Mouse (Mus musculus) left cerebral cortex, adult 8-10 months (tissue): ENCODE measurements around the gene Fads6. TPM values are rescaled to one million over a fixed set of nuclear protein-coding genes. Genes with fewer than 3 reads are reported as not detected.

ENCODE experiments used
- DNase-seq, 2 experiments: peaks; one replicate each; pipeline ENCODE4 v3.0.0; 2022; ENCODE audit warnings: low spot score in 2 of 2
- total RNA-seq, 4 experiments: library from RNA; stranded (reverse); gene quantifications; 2 replicates each; pipeline ENCODE4 v1.2.4; 2022

The Fads6 gene
- 10 to 100 TPM; 18.4 to 21.9 (median 20.2) TPM for total RNA-seq

DNA sequence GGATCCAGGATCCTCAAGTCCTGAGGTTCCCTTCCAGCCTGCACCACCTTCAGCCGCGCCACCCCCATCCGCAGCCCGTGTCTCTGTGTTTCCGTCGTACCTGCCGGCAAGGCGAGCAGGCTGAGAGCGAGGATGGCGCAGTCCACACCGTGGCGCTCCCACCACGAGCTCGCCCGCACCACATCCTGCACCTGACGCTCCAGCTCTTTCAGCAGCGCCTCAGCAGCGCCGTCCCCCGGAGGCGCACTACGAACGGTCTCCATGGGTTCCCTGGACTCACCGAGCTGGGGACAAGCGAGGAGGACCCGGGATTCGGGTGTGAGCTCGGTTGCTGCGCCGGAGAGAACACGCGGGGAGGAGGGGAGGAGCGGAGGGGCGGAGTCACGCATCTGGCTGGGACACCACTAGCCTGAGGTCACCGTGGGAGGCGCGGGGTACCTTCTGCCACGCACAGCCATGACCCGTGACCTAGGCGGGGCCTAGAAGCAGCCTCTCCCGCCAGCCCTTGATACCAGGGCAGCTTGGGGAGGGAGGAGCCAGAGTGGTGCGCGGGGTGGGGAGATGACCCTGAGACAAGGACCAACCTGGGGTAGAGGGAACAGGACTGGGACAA, at the start of gene Fads6:
Gene Fads6, minus strand, starts transcription at position 450 of the 613 bp plus-strand sequence.
- peak; percentile 64 to 85 for DNase-seq

DNA sequence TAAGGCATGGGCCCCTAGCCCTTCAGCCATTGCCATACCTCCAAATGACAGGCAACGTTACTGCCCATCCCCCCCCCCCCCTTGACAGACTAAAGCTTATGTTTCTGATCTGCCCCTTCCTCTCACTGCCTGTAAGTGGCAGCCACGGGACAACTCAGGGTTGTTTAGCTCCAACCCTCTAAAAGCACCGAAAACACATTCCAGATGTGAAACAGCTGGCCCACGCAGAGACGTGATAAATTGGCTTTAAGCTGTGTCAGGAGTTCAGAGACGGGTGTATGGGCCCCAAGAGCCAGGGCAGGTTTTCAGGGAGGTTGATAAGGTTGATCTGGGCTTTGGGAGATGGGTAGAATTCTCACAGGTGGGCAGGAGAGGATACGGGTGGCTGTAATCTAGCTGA, 48.1 kb upstream of the Fads6 start:
- no peak for DNase-seq

DNA sequence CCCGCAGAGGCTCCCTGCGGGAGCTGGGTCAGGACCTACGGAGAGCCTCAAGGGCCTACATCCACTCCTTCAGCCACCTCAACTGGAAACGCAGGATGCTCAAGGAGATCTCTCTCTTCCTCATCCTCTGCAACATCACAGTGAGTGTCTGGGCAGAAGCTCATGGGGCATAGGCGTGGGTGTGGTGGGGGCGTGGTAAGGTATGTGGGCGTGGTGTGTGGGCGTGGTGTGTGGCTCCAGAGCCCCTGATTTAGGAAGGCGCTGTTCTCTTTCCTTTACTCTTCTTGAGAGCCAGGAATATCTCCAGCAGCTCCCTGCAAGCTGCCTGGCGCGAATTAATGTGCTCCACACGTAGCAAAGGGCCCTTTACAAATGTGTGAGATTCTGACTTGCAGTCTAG, 47.5 kb upstream of the Fads6 start:
- DNase-seq = no peak

DNA sequence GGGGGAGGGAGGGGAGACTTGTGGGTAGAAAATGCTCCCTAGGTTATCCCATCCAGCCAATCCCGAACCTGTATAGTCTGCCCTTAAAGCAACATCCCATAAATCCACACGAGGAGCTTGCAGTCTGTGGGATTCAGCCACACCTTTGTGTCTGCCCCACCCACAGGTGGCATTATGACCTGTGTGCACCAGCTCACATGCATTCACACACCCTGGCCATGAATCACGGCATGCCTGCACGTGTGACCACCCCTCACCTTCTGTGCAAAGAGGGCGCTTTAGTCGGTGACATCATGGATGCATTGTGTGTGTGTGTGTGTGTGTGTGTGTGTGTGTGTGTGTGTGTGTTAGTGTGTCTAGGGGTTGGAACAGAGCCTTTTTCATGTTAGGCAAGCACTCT, 44.4 kb upstream of the Fads6 start:
- no peak for DNase-seq

DNA sequence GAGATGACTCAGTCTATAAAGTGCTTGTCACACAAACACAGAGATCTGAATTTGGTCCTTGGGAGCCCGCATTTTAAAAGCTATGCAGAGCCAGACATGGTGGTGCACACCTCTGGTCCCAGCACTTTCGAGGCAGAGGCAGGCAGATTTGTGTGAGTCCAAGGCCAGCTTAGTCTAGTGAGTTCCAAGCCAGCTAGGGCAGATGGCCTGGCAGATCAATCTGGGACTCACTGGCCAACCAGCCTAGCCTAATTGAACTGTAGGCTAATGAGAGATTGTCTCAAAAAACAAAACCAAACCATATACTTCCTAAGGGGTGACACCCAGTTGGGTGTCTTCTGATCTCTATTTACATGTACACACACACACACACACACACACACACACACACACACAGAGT, 43.8 kb upstream of the Fads6 start:
- DNase-seq = no peak

DNA sequence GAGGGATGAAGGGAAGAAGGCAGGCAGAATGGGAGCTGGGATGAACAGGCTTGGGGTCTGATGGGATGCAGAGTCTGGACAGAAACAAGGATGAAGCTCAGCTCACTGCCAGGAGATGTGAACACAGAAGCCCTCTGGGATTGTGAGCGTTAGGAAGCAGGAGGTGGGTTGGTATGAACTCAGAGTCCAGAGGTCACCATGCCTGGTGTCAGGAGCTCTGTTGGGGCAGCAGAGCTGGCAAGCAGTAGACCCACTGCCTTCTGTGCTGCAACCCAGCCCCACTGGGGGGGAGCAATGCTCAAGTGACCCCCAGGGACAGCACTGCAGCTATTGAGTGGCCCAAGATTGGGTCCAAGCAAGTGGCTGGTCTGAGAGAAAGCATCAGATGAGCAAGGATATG, 40.4 kb upstream of the Fads6 start:
- DNase-seq = no peak

DNA sequence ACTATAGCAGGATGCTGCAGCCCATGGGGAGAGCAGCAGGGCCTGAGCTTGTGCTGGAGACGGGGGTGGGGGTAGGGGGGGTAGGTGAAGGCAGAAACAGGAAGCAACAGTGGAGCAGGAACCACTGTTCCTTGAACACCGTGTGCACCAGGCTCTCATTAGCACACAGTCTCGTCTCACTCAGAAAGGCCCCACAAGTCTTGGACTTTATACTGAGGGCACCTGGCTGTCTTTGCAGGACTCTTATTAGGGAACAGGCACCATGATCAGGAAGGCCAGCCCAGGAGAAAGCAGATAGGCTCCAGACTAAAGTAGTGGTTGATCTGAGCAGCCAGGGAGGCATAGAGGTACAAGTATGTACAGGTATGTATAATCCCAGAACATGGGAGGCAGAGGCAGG, 39.9 kb upstream of the Fads6 start:
- DNase-seq = no peak

DNA sequence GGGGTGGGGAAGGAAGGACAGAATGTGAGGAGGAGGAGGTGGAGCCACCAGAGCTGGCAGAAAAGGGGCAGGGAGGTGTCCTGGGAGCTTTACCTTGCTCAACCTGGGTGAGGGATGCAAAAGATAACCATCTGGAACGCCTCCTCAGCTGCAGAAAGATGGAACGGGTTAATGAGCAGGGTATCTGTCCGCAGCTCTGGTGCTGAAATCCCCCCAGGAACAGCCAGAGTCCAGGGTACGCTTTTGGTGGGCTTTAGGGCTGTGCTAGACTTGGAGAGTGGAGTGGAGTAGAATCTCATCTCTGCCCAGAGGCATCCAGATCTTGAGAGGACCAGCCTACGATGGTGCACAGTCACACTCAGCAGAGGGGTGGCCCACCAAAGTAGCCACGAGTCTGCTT, 38.7 kb upstream of the Fads6 start:
- no peak for DNase-seq

DNA sequence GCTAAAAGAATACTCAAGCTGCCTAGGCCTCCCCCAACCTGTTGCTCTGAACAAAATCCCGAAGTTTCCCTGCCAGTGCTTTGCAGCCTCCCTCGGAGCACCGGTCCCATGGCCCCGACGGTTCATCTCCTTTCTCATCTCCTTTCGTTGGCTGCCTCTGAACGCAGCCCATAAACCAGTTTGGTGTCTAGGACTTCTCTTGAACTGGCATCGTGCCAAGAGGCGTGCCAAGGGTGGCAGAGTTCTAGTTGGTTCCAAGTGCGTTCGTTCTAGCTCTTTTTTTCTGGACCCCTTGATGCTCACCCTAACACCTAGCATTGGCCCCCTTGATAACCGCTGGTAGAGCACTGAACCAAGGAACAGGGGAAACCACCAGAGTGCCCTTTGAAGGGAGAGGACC, 37.8 kb upstream of the Fads6 start:
- DNase-seq = no peak

DNA sequence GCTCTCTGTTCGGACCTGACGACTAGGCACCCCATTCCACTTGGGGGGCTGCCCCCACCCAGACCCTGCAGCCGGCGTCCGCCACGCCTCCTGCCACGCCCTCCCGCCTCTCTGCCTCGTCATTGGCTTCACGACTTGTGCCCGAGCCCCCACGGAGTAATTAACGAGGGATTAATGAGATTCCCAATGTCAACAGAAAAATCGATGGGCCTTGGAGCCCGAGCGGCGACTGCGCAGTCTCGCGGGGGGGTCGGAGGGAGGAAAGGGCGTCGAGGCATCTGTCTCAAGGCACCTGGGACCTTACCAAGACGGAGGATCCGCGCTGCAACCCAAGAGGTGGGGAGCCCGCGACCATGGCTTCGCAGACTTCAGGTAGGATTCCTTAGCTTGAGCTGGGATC, 37.1 kb upstream of the Fads6 start, which contains the start of gene Otop3:
Gene Otop3, plus strand, starts transcription at position 201 of the 400 bp plus-strand sequence.
- DNase-seq = no peak

DNA sequence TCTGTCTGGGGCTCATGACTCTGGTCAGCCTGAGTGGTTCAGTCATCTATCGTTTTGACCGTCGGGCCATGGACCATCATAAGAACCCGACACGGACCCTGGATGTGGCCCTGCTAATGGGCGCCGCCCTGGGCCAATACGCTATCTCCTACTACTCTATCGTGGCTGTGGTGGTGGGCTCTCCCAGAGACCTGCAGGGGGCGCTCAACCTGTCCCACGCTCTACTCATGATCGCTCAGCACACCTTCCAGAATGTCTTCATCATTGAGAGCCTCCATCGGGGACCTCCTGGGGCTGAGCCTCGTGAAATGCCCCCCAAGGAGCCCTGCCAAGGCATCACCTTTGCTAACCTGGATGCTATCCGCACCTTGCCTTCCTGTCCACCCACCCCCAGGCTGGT, 31.9 kb upstream of the Fads6 start:
- DNase-seq = no peak

DNA sequence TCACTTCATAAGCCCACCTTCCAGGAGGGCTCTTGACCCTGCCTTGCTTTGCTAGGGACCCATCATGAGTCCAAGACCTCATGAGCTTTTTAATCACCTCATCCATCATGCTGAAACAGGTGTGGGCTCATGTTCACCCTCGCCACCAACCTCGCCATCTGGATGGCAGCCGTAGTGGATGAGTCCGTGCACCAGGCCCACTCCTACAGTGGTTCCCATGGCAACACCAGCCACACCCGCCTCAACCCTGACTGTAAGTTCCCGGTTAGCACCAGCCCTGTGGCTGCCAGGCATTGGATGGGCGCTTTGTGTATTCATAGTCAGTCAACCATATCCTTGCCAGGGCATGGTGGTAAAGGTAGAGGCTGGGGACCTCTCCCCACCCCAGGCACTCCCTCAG, 29.3 kb upstream of the Fads6 start:
- peak in 1 of 2 experiments; percentile 69 for DNase-seq

DNA sequence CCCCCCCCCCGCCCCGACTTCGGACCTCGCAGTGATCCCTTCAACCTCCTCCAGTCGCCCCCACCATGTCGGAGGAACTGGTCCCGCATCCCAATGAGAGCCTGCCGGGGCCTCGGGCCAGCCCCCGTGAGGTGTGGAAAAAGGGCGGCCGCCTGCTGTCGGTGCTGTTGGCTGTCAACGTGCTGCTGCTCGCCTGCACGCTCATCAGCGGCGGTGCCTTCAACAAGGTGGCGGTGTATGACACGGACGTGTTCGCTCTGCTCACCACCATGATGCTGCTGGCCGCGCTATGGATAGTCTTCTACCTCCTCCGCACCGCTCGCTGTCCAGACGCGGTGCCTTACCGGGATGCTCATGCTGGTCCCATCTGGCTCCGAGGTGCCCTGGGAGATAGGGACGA, 25.9 kb upstream of the Fads6 start:
- DNase-seq = no peak

DNA sequence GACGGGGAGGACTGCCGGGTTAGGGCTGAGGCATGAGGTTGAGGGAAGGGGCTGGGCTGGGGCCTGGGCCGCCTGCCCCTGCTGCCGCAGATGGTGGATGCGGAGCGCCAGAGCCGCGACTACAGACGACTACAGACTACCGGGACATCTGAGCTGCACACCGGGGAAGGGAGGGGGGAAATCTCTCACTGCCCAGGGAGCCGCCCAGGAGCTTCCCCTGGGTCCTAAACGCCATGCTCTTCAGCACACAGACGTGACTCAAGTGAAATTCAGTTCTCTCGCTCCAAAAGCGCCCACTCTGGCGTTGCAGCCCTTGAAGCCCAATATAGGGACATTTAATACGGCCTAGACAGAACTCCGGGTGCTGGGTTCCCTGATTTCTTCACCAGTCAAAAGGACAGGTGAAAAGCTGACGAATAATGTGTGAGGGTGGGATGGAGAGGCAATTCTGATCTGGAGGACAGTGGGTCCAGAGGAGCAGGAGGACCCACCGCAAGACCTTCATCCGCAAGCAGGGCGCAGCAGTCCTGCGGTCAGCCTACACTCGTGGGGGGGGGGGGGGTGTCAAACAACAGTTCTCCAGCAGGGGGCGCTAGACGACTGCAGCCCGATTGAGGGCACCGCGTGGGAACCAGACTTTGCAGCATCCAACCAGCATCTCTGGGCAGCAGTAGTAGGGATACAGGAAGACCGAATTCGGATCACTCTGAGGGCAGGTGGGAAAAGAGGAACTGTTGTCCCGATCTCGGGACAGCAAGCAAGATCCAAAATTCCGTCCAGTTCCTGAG, 24.6 kb upstream of the Fads6 start, which contains the start of gene Ush1g:
Gene Ush1g, minus strand, starts transcription at position 136 of the 788 bp plus-strand sequence.
- no peak for DNase-seq

DNA sequence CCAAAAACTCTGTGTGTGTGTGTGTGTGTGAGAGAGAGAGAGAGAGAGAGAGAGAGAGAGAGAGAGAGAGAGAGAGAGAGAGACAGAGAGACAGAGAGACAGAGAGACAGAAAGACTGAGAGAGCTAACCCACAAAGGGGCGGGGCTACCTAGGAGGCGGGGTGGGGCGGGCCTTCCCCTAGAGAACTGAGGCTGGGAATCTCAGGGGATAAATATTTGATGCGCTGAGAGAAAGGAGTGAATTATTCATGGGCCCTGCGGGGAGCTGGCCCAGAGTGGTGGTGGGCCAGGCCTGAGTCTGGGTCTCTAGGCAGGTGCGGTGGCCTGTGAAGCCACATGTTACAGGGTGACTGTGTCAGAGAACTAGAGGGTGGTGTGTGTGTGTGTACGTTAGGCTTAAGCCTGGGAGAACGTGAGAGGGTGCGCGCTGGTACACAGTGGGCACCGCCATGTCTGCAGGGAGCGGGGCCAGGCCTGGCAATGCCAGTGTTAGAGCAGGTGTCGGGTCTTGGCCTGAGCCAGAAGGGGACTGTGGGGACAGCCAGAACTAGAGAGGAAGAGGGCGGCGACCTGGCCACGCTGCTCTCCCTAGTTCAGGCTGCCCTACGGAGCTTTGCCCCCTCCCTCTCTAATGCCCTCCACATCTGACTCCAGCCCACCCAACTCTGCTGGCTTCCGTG, 22.4 kb upstream of the Fads6 start:
- DNase-seq = no peak

DNA sequence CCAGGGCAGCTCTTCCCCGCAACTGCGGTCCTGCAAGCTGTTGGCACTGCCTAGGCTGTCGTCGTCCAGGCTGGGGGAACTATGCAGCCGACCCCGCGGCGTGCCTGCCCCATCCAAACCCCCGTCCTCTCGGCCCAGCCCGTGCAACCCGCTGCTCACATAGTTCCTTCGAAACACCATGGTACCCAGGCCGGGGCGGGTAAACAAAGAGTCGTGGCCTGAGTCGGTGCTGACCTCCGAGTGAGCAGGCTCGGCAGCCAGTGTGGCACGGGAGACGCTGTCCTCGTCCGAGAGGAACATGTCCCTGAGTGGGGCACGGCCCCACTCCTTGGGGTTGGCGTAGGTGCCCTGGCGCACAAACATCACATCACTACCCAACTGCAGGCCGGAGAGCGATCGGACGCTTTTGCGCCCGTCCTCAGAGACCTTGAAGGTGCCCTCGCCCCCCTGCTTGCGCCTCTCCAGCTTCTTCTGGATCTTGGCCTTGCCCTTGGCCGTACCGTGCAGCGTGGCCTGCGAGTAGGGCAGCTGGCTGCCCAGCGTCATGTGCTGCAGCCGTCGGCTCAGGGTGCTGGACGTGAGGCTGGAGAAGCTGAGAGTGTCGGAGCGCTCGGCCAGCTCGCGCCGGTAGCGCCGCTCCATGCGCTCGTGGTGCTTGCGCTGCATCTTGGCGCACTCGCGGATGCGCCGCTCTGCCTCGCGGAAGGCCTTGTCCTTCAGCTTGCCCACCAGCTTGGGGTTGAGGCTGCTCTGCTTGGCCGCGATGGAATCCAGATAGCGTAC, 21.0 kb upstream of the Fads6 start:
- DNase-seq = no peak

DNA sequence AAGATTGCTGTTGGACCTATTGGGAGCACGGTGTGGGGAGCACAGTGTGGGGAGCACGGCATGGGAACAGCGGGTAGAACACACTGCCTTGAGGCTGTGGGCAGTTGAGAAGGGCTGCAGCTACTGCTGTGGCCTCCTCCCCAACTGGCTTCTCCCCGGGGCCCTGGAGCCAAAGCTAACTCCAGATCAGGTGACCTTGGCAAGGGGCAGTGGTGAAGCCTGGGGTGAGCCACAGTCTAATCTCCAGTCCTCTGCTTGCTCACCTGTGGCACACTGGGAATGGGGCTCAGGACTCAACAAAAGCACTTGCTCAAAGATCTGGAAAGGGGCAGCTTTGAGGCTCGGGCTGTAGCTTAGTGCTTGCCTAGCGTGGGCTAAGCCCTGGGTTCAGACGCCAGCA, 19.7 kb upstream of the Fads6 start:
- DNase-seq = no peak

DNA sequence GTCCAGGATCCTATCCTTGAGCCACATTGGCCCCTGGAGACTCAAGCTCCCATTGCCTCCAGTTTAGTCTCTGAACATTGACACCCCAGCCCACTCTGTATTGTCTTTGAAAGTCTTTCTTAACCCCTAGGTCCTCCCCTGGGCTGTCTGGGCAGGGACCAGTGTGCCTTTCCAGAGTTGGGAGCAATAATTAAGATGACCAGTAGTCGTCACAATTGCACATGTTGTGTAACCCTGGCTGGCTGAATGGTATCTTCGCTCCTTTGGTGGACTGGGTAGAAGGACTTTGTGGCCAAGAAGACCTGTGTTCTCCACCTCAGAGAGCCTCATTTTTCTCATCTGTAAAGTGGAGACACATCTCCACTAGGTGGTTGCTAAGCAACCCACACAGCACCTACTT, 16.8 kb upstream of the Fads6 start:
- no peak for DNase-seq

DNA sequence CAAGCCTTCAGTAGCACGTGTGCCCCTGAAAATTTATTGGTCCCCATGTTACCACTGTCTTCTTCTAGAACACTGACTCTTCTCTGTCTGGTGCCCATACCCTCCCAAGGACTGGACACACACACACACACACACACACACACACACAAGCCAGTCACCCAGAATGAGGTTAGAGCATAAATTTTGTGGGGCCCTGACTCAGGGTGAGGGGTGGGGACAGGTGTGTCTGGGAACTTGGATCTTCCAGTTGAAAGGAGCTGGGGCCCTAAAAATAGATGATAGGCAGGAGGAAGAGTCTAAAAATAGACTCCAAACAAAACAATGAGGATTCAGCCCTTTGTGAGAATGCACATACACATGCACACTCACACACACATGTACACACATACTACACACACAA, 11.3 kb upstream of the Fads6 start:
- DNase-seq = no peak

DNA sequence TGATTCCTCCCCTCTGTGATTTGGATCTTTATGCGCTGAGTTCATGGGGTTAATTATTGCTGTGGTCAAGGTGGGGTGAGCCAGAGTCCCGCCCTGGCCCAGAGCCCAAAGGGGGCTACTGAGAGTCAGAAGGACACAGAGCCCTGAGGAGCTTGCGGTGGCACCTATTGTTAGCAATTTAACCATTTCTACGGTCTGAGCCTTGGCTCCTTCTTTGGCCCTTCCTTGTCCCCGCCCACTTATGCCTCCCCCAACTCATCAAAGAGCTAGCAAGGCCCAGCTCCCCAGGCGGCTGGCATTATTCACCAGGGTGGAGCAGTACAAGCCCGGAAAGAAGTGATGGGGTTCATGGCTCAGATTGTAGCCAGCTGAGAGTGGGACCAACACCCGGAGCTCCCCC, 9.4 kb upstream of the Fads6 start, which contains the start of gene Otop2:
Gene Otop2, plus strand, starts transcription at position 301 of the 400 bp plus-strand sequence.
- DNase-seq = no peak

DNA sequence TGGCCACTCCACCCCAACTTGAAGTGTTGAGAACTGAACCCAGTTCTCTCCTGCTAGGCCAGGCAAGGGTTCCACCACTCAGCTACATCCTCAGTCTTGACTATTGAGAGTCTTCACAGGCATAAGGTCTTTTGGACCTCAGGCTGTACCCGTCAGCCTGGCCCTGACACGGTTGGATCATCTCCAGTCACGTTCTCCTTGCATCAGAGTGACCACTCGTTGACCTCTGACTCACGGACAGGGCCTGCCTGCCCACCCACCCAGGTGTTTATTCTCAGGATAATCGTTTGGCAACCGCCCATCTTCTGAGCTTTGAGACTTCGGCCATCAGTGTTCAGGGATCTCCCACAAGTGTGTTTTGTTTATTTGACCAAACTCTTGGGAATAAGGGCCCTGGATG, 5.7 kb upstream of the Fads6 start:
- DNase-seq = no peak

DNA sequence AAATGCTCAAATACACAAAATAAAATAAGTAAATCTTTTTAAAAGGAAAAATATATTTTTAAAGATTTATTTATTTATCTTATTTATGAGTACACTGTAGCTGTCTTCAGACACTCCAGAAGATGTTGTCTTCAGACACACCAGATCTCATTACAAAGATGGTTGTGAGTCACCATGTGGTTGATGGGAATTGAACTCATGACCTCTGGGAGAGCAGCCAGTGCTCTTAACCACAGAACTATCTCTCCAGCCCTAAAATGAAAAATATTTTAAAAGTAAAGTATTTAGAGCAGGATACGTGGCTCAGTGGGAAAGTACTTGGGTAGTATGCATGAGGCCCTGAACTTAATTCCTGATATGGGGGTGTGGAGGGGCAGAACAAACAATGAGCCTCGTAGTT, 3.9 kb upstream of the Fads6 start:
- no peak for DNase-seq
